Mouse (Mus musculus) liver, adult 10 weeks (tissue): ENCODE data around the gene Cul4b. TPM values are rescaled to one million over a fixed set of nuclear protein-coding genes. Genes with fewer than 3 reads are reported as not detected.

ENCODE experiments used
- polyA plus RNA-seq: library from polyadenylated mRNA; stranded (reverse); fragments of 350-450 nt; fragmentation: Illumina TruSeq; extraction: RNeasy Lipid Tissue Mini Kit (QIAGEN cat#74804); gene quantifications from one replicate; pipeline ENCODE4 v1.2.3, GENCODE M21; 2014; ENCODE audit warnings: low read depth, low replicate concordance

The Cul4b gene
- polyA plus RNA-seq, result 54.5 TPM

GRCm38 (mm10) chrX:38576078-38576477, at the start of gene Cul4b:
TSS of gene Cul4b (minus strand) at chrX:38576196.

DNA sequence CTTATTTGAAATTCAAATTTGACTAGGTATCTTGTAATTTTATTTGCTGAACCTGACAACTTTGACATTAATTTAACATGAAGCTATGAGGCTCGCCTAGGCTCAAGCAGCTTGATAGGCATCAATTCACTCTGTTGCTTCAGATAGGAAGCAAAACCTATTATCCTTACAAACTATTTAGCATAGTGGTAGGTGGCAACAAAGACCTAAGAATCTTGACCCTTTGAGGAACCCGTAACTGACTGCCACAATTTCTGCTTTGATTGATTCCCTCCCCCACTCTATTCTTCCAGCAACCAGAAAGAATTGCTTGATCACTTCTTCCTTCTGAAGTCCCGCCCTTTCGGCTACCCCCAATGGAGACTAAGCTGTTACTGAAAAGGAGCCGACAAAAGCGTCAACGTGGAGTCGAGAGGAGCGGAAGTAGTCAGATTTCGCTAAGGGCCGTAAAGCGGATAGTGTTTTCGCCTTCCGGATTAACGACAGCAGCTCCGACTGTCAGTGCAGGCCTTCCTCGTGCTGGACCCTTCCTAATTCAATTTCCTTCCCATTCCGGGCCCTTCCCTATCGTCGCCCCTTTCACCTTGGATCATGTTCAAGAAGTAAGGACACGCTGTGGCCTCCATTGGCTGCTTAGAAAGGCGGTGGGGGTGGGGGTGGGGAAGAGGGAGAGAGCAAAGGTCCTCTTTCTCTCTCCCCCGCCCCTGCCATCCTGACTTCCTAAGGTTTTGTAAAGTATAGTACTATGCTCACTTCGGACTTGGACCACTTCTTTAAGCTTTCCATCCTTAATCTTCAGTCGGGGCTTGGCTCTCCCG, 24.4 kb upstream of the Cul4b start, which contains the start of gene Mcts1:
Gene Mcts1 (plus strand): TSS at position 402 of the 818 bp plus-strand sequence.

Other genes with a start within 250 kb of the Cul4b start
- gene Lamp2, start 119.7 kb downstream of the Cul4b start, polyA plus RNA-seq, result 1,372 TPM
- gene Mcts1, start 24.4 kb upstream of the Cul4b start, polyA plus RNA-seq, result 155 TPM
- gene C1galt1c1, start 58.9 kb upstream of the Cul4b start, polyA plus RNA-seq, result 71.4 TPM
- 0.61 TPM for gene 6030498E09Rik, start 196.5 kb upstream of the Cul4b start, polyA plus RNA-seq